Mouse (Mus musculus) olfactory bulb, adult 2 months (tissue): Measurements from ENCODE around the gene Med27.

Experiments used
- CTCF ChIP-seq: fragments of 200-500 bp; IDR thresholded peaks from 2 replicates; pipeline ENCODE4 v1.5.1; 2012; ENCODE audit warnings: low read depth, mild to moderate bottlenecking, low read length, moderate library complexity; ENCODE audit not compliant: insufficient read depth
- POLR2A ChIP-seq: fragments of 200-500 bp; IDR thresholded peaks from 2 replicates; pipeline ENCODE4 v1.6.1; 2012; ENCODE audit warnings: mild to moderate bottlenecking, low read depth, low read length, moderate library complexity; ENCODE audit not compliant: insufficient read depth

DNA sequence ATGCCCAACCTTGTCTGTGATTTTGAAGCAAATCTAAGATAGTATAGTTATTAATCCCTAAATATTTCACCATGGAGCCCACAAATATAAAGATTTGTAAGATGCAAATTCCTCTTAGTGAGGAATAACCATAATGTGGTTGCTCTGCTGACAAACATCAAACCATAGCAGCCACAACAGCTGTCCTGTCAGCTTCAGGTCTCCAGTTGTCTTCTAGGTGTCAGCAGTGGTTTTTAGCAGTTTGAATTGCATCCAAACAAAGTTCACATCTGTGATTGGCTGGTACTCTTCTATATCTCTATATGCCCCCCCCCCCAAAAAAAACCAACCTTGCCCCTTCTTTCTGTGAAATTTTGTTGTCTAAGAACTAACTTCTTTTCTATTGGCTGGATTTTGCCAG, 95.7 kb downstream of the Med27 start:
- no peak for TF ChIP-seq POLR2A
- no peak for TF ChIP-seq CTCF
